Mouse (Mus musculus) gastrocnemius, adult 8-10 months (tissue): Measurements from ENCODE around the gene Bcl11b. TPM values are rescaled to one million over a fixed set of nuclear protein-coding genes. Genes with fewer than 3 reads are reported as not detected.

Experiments used
- DNase-seq, 2 experiments: peaks; one replicate each; pipeline ENCODE4 v3.0.0; 2022; ENCODE audit warnings: low spot score in 2 of 2
- total RNA-seq, 4 experiments: library from RNA; stranded (reverse); gene quantifications; 2 replicates each; pipeline ENCODE4 v1.2.4; 2022

Bcl11b gene
- total RNA-seq, 4 experiments from 2014 or later = 0.02 TPM; not detected in 3

- DNase-seq = no peak
Measured at GRCm38 (mm10) chr12:107936972-107937371, 66.4 kb downstream of the Bcl11b start.

- DNase-seq = no peak
Measured at GRCm38 (mm10) chr12:107936406-107936805, 67.0 kb downstream of the Bcl11b start.

- DNase-seq = no peak
Measured at GRCm38 (mm10) chr12:107934831-107935437, 68.5 kb downstream of the Bcl11b start.

- DNase-seq = no peak
Measured at GRCm38 (mm10) chr12:107932140-107932539, 71.3 kb downstream of the Bcl11b start.

GRCm38 (mm10) chr12:107931476-107931875 is 71.9 kb downstream of the Bcl11b start:
- DNase-seq = no peak

- peak; percentile 28 to 39 for DNase-seq
Measured at GRCm38 (mm10) chr12:107930611-107931350, 72.6 kb downstream of the Bcl11b start.

- no peak for DNase-seq
Measured at GRCm38 (mm10) chr12:107928905-107929304, 74.5 kb downstream of the Bcl11b start.

- DNase-seq = no peak
Measured at GRCm38 (mm10) chr12:107928464-107928901, 74.9 kb downstream of the Bcl11b start.

GRCm38 (mm10) chr12:107927961-107928431 is 75.4 kb downstream of the Bcl11b start:
- DNase-seq = no peak

GRCm38 (mm10) chr12:107926074-107926855 is 77.1 kb downstream of the Bcl11b start:
- DNase-seq = no peak

- DNase-seq = no peak
Measured at GRCm38 (mm10) chr12:107924696-107925095, 78.7 kb downstream of the Bcl11b start.

GRCm38 (mm10) chr12:107923963-107924362 is 79.4 kb downstream of the Bcl11b start:
- no peak for DNase-seq

- no peak for DNase-seq
Measured at GRCm38 (mm10) chr12:107922180-107922579, 81.2 kb downstream of the Bcl11b start.

GRCm38 (mm10) chr12:107921566-107921965 is 81.8 kb downstream of the Bcl11b start:
- DNase-seq = no peak

GRCm38 (mm10) chr12:107921154-107921553 is 82.2 kb downstream of the Bcl11b start:
- no peak for DNase-seq

GRCm38 (mm10) chr12:107920716-107921115 is 82.7 kb downstream of the Bcl11b start:
- no peak for DNase-seq

GRCm38 (mm10) chr12:107920076-107920475 is 83.3 kb downstream of the Bcl11b start:
- no peak for DNase-seq

- no peak for DNase-seq
Measured at GRCm38 (mm10) chr12:107918779-107919178, 84.6 kb downstream of the Bcl11b start.

GRCm38 (mm10) chr12:107916008-107916407 is 87.4 kb downstream of the Bcl11b start:
- no peak for DNase-seq

GRCm38 (mm10) chr12:107915396-107915795 is 88.0 kb downstream of the Bcl11b start:
- no peak for DNase-seq

GRCm38 (mm10) chr12:107908826-107909225 is 94.6 kb downstream of the Bcl11b start:
- no peak for DNase-seq

- no peak for DNase-seq
Measured at GRCm38 (mm10) chr12:107905333-107905732, 98.1 kb downstream of the Bcl11b start.
